Mouse (Mus musculus) right cerebral cortex, adult 2 months (tissue): Measurements from ENCODE around the gene Hist1h1c.
"Not testable (repeated sequence)": the region's sequence is repeated elsewhere in the genome, so short reads cannot be mapped to it uniquely, and the experiment has no call there.

Source experiments
- DNase-seq, 2 experiments: peaks; one replicate each; pipeline ENCODE4 v3.0.0; 2021 to 2022; ENCODE audit warnings: low spot score in 2 of 2

Gene Hist1h1c

DNA sequence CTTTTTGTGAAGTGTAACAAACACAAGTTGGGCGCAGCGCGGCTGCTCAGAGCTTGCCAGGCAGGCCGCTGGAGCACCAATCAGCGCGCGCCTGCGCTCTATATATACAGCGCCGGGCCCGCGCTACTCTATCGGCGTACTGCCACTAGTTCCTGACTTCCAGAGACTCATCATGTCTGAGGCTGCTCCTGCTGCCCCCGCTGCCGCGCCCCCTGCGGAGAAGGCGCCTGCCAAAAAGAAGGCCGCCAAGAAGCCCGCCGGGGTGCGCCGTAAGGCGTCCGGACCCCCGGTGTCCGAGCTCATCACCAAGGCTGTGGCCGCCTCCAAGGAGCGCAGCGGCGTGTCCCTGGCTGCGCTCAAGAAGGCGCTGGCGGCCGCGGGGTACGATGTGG is at the start of gene Hist1h1c:
Hist1h1c (plus strand) TSS at position 132 of the 392 bp plus-strand sequence.
- peak; percentile 87 to 91 for DNase-seq

- DNase-seq, result no peak
Measured at GRCm38 (mm10) chr13:23688956-23689355, 49.7 kb upstream of the Hist1h1c start.

DNA sequence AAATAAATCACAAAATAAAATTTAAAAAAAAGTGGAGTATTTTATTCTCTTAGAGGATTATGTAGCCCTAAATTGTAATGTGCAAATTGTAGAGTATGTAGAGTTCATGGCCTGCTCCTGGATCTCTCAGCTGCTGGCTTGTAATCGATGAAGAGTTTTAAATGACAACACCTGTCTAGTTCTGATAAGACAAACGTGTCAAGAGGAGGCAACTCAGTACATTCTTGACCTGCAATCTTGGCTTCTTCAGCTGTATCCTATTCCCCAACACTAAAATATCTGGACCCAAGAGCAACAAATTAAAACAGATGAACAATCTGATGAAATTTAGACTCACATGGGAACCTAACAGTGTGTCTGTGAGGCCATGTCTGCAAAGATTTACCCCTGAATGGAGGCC is 49.1 kb upstream of the Hist1h1c start:
- DNase-seq, result no peak

GRCm38 (mm10) chr13:23693856-23694440 is 44.7 kb upstream of the Hist1h1c start:
- DNase-seq, result no peak

DNA sequence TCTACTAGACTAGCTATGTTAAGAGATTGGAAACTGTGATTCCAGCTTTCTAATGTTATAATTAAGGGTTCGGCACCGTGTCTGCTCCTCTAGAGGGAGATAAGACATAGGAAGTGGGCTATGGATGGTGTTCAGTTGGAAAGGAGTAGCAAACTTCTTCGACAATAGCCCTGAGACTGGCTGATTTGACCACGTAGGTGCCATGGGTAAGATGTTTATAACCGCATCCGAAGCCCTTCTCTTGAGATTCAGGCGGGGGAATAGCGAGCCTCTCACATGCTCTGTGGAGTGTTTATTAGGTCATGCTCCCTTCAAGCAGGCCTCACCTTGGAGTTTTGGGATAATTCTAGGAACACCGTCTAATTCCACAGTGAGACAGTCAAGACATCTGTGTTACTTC is 43.7 kb upstream of the Hist1h1c start:
- no peak for DNase-seq

DNA sequence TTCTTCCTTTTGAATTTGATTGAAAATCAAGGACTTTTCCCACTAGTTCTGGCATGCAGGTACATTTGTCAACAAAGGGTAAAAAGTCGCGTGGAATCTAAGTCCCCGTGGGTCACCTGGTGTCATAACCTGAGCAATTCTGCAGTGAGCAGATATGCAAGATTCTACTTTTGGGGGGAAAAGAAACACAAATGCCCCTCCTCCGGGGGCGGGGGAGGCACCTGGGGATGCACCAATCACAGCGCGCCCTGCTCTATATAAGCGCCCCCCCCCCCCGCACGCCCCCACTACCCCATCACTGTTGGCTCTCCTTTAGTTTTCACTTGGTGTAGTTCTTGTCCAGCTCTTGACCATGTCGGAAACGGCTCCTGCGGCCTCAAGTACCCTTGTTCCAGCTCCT is 43.1 kb upstream of the Hist1h1c start, which contains the start of gene Hist1h1t:
Hist1h1t (plus strand) TSS at position 301 of the 400 bp plus-strand sequence.
- no peak for DNase-seq

DNA sequence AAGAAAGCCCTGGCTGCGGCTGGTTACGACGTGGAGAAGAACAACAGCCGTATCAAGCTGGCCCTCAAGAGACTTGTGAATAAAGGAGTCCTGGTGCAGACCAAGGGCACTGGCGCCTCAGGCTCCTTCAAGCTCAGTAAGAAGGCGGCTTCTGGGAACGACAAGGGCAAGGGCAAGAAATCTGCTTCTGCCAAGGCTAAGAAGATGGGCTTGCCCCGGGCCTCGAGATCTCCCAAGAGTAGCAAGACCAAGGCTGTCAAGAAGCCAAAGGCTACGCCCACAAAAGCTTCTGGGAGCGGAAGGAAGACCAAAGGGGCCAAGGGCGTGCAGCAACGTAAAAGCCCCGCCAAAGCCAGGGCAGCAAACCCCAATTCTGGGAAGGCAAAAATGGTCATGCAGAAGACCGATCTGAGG is 42.5 kb upstream of the Hist1h1c start:
- no peak for DNase-seq

DNA sequence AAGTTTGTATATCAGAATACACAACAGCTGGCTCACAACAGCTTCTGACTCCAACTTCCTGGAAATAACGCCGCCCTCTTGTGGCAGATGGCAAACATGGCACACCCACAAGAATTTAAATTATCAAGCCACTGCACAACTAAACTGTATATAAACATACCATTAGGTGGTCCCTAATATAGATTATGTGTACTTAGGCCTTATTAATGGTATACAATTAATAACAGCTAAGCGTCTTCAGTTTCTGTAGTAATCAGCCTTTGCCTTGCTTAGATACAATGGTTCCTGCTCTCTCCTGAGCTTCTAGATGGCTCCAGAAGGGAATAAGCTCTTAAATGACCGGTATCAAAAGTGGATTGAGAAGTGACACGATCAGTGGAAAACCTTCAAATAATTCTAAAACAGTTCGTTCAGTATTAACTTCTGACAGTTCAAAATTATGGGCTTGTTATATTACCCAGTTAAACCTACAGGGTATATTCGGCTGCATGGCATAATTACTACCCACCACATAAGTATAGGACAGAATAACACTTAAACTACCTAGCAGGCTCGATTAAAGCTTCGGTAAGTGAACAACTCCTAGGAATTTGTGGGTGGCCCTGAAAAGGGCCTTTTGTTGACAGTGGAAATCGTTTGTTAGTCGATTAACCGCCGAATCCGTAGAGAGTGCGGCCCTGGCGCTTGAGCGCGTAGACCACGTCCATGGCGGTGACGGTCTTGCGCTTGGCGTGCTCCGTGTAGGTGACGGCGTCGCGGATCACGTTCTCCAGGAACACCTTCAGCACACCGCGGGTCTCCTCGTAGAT is 40.9 kb upstream of the Hist1h1c start:
- peak in 1 of 2 experiments; percentile 70 for DNase-seq

DNA sequence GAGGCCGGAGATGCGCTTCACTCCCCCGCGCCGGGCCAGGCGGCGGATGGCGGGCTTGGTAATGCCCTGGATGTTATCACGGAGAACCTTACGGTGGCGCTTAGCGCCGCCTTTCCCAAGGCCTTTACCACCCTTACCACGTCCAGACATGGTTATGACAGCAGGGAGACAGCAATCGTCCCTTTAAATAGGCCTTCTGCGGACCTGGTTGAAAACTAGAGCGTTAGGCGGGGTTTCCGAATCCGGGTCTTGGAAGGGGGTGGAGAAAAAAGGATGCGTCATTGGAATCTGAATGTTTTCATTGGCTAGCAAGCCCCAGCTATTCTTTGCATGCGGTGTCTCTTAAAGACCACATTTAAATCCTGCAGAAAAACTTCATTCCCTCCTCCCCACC is 40.3 kb upstream of the Hist1h1c start, which contains the start of gene Hist1h4c:
Hist1h4c (minus strand) TSS at position 155 of the 394 bp plus-strand sequence.
- peak; percentile 99 to 100 for DNase-seq

DNA sequence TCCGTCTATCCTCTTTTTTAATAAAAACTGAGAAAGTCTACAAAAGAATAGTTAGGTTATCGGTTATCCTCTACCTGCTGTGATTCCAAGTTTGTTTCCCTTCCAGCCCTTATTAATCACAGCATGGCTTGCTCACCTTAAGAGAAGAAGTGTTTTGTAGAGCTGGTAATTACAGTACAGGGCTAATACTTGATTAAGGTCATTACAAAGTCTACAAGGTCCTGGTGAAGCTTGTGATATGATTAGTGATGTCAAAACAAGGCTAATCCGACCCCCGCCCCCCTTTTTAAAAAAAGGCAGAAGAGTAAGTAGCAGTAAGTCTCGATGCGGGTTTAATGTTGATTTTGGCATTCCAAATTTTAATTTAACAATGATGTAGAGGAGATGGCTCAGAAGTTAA is 39.6 kb upstream of the Hist1h1c start:
- DNase-seq, result no peak

DNA sequence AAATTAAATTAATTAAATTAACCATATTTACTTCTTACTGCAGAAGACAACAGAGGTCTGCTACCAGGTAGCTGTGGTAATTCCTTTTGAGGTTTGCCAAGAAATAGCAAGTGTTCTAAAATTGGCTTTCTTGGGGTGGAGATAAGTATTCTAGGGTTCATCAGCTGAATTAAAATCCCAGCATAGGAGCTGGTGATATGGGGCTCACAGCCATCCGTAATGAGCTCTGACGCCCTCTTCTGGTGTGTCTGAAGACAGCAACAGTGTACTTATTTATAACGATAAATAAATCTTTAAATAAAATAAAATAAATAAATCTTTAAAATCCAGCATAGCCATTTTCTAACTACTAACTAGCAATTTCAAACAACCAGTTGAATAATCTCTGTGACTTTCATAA is 38.8 kb upstream of the Hist1h1c start:
- no peak for DNase-seq

- peak; percentile 83 to 84 for DNase-seq
Measured at GRCm38 (mm10) chr13:23700786-23701520, 37.7 kb upstream of the Hist1h1c start.

DNA sequence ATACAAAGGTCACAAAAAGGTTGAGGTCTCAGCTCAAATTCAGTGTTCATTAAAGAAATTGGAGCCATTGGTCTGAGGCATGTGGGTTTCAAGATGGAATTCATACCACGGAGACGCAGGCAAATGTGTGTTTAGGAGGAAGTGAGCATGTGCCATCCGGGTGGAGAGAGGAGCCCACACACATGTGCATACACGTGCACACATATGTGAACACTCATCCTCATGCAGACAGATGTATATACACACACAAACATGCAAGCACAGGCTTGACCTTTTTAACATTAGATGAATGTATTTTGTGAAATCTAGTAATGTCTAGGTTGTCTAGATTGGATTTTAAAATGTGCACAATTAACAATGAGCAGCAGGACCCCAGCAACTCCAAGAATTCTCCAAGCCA is 36.4 kb upstream of the Hist1h1c start:
- DNase-seq, result no peak

- not testable (repeated sequence) for DNase-seq
Measured at GRCm38 (mm10) chr13:23702801-23703200, 35.8 kb upstream of the Hist1h1c start.

GRCm38 (mm10) chr13:23705751-23706356 is 32.8 kb upstream of the Hist1h1c start:
- DNase-seq, result no peak

DNA sequence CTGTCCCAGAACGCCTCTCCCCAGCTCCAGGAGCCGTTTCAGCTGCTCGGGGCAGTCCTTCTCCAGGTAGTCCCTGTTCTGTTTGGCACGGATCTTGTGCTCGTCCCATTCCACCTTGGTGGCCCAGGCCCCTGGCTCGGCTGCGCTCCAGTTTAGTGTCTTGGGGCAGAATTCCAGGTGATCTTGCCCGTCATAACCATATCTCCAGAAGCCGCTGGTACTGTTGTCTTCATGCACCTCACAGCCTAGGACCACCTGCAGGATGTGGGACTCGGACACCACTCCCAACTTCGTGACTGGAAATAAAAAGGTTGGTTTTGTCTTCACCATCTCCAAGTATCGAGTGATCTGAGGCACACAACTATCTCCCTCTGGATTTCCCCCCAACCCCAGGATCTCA is 31.8 kb upstream of the Hist1h1c start:
- DNase-seq, result no peak

DNA sequence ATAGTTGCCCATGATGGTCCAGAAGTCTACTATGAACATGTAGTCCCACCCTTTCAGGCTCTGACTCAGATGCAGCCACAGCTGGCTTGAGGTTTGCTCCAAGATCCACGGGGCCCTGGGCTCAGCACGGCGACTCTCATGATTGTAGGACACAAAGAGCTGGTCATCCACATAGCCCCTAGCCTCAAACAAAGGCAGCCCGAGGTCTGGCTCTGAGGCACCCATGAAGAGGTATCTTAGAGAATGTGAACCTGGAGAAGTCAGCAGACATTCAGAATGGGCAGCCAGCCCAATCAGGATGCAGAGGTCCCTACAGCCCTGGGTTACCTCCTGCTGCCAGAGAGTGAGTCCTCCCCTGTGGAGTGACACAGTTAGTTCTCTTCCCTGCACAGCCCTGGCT is 30.6 kb upstream of the Hist1h1c start:
- DNase-seq, result no peak

- DNase-seq, result no peak
Measured at GRCm38 (mm10) chr13:23708654-23709053, 30.0 kb upstream of the Hist1h1c start.

- no peak for DNase-seq
Measured at GRCm38 (mm10) chr13:23709714-23710373, 28.8 kb upstream of the Hist1h1c start.

GRCm38 (mm10) chr13:23710374-23711089 is 28.1 kb upstream of the Hist1h1c start, which contains the start of gene Hfe:
TSS of gene Hfe (minus strand) at chr13:23710854.
- DNase-seq, result peak; percentile 40 to 46
